7 mouse cellular contexts compared by ENCODE assay signal in the genomic region with DNA sequence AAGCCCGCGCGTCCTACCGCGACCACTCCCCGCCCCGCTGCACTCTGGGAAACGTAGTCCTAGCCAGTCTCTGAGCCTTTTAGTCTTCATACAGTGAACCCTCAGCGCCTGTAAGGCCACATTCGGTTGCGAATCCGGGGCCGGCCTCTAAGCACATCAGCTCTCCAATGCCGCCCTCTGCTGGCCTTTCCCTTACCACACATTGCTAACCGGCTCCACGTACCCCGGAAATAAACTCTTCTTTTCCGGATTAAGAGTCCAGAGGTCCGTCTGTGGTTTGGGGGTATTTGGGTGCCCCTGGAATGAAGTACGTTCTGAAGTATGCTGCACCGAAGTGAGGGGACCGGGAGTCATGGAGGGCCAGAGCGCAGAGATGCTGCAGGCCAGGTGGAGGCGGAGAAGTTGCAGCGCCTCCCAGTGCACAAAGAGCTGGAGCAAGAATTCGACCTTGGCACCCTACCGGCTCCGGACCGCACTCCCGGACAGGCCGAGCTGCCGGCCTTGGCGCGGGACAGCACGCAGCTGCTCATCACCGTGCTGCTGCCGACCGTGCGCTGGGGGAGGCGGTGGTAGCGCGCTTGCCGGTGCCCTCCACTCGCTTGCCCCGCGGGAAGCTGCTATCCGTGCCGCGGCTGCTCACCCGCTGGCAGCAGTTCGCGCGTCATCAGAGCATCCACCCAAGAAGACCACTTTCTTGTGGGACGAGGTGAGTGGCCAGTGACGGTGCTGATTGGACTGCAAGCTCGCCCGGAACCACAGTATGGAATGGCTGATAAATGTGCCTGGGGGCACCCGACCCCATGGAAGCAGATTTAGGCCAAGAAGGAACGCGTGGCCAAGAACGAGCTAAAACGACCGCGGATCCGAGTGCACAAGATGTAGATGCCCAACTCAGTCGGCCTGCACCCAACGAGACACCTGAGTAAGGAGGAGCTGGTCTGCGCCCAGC.
A peak's percentile ranks its signal among the peaks of the same experiment; 100 is the strongest.
DNase-seq lines count a peak whose midpoint lies in the region; ATAC-seq lines count a peak whose summit lies in the region.

No protein-coding gene starts in this region.

- peak overlapping the region; percentile 93 for H3K9ac ChIP-seq in intestine, embryonic 16.5 days (ENCODE audit: low read depth, low read length)
- peak overlapping the region; percentile 86 for H3K9ac ChIP-seq in midbrain, embryonic 11.5 days (ENCODE audit: low read length)

- H3K4me1 ChIP-seq in intestine, embryonic 16.5 days (ENCODE audit: control insufficient read depth, insufficient read depth, low read length): peaks cover 2% of the 10 kb centered on the region; the same call in 1 of the 2 replicates
- peaks cover 4% of the 10 kb centered on the region for H3K4me1 ChIP-seq in midbrain, embryonic 11.5 days (ENCODE audit: control insufficient read depth, insufficient read depth, low read length)

- peak overlapping the region; percentile 79 for H3K27ac ChIP-seq in intestine, embryonic 16.5 days (ENCODE audit: low read length)
- H3K27ac ChIP-seq in midbrain, embryonic 11.5 days (ENCODE audit: low read depth, low read length): peak overlapping the region; percentile 35

- under 1% methylated on average over 68 of the region's 68 CpGs for WGBS in intestine, embryonic 16.5 days
- under 1% methylated on average over 68 of the region's 68 CpGs for WGBS in midbrain, embryonic 11.5 days

- no peaks in the 10 kb centered on the region for H3K9me3 ChIP-seq in intestine, embryonic 16.5 days (ENCODE audit: control insufficient read depth, low read length)
- no peaks in the 10 kb centered on the region; the same call in 1 of the 2 replicates for H3K9me3 ChIP-seq in midbrain, embryonic 11.5 days (ENCODE audit: control insufficient read depth, low read length)

- H3K27me3 ChIP-seq in intestine, embryonic 16.5 days (replicated peaks; ENCODE audit: control insufficient read depth, insufficient read depth, low read length): no peaks in the 10 kb centered on the region
- H3K27me3 ChIP-seq in midbrain, embryonic 11.5 days (ENCODE audit: control insufficient read depth, insufficient read depth, low read length): no peaks in the 10 kb centered on the region

- H3K36me3 ChIP-seq in intestine, embryonic 16.5 days (ENCODE audit: control insufficient read depth, insufficient read depth, low read length): no peaks in the 10 kb centered on the region
- H3K36me3 ChIP-seq in midbrain, embryonic 11.5 days (ENCODE audit: control insufficient read depth, insufficient read depth, low read length): no peaks in the 10 kb centered on the region

- DNase-seq in adrenal gland, adult 8-10 months: peak; percentile 95
- DNase-seq in embryo, embryonic 9.5 days (ENCODE audit: extremely low spot score): peak; percentile 94
- peak; percentile 86 to 94 for DNase-seq in gastrocnemius, postnatal 4 days (ENCODE audit: low spot score in 2 of 2)
- peak; percentile 93 to 96 for DNase-seq in left cerebral cortex, postnatal 36 days (ENCODE audit: low spot score in 2 of 2)
- peak; percentile 99 for DNase-seq in midbrain, embryonic 11.5 days (ENCODE audit: low spot score, missing footprints)
- DNase-seq in skeletal muscle tissue, adult 2 months (ENCODE audit: low read depth, low spot score): peak; percentile 89

- peak overlapping the region; percentile 72 for H3K4me2 ChIP-seq in intestine, embryonic 16.5 days (ENCODE audit: low read depth, low read length)
- peak overlapping the region; percentile 82 for H3K4me2 ChIP-seq in midbrain, embryonic 11.5 days

- peak; percentile 99 for ATAC-seq in intestine, embryonic 16.5 days
- peak; percentile 99 for ATAC-seq in midbrain, embryonic 11.5 days (ENCODE audit: low FRiP score)

- intact Hi-C loops in left cerebral cortex, postnatal 36 days (cut with DNase I): loop anchor here (2.0 to 10.0 kb wide), 6 partner anchors 203 to 650 kb away; partner anchors contain the start of gene 1700064H15Rik

- H3K4me3 ChIP-seq in intestine, embryonic 16.5 days (ENCODE audit: low read length): peak overlapping the region; percentile 94
- peak overlapping the region; percentile 87 for H3K4me3 ChIP-seq in midbrain, embryonic 11.5 days (ENCODE audit: low read depth, low read length)

Comparison
In these comparisons a context has a peak if more than half of its experiments do, and no peak if none do; other contexts are left out.
1. Peak in every context shown above with its lines: DNase-seq, ATAC-seq, H3K4me3 ChIP-seq and H3K27ac ChIP-seq.